Mouse (Mus musculus) kidney, adult 2 months (tissue): ENCODE results near the gene Mab21l3.

Source experiments
- CTCF ChIP-seq: fragments of 200-500 bp; conservative IDR thresholded peaks from 2 replicates; pipeline ENCODE4 v1.5.1; 2011; ENCODE audit warnings: low read depth, mild to moderate bottlenecking, control low read depth, low read length, moderate library complexity, mixed read lengths; ENCODE audit not compliant: insufficient read depth, insufficient read length
- POLR2A ChIP-seq: fragments of 200-500 bp; IDR thresholded peaks from one replicate; pipeline ENCODE4 v1.6.1; 2011; ENCODE audit warnings: low read depth, low read length, control low read depth

DNA sequence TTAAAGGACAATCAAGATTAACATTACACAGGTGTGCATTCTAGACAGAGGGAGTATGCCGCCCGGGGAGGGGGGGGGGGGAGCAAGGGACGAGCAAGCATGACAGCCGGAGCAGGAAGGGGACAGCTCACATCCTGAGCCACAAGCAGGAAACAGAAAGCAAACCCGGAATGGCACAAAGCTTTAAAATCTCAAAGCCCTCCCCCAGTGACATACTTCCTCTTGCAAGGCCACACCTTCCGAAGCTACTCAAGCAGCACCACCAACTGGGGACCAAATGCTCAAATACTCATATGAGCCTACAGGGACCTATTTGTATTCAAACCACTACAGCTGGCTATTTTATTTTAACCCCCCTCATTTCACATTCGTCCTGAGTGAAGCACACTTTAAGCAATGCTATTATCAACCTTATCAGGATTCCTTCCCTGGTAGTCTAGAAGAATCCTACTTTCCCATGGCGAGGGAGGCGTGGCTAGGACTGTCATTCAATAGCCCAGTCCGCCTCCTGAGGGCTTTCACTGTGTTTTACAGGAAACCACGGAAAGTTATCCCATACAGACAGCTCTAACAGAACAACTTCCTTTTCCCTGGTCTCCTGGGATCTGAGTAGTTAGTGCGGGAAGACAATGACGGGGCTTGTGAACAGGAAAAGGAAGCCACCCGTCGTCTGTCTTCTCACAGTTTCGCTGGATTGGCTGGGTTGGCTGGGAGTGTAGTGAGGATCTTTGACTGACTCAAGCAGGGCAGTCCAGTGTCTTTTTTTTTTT lies 69.7 kb downstream of the Mab21l3 start:
- TF ChIP-seq POLR2A (no peak), CTCF (no peak)
